Mouse (Mus musculus) intestine, embryonic 15.5 days (tissue): Measurements from ENCODE around the gene Ext2. TPM values are rescaled to one million over a fixed set of nuclear protein-coding genes. Genes with fewer than 3 reads are reported as not detected.

ENCODE experiments used
- ATAC-seq: fragments of 200-750 bp; cut with Nextera tagmentation; 2 replicates; pipeline ENCODE4 v1.8.0; 2017; ENCODE audit warnings: moderate TSS enrichment, moderate library complexity
- H3K27ac ChIP-seq: fragments of 300-500 bp; sonication (generic); 2 replicates; pipeline ENCODE4 v1.5.1; 2015; ENCODE audit warnings: mild to moderate bottlenecking, inconsistent platforms
- H3K27me3 ChIP-seq: fragments of 300-500 bp; sonication (generic); replicated peaks from 2 replicates; pipeline ENCODE4 v1.6.1; 2015; ENCODE audit warnings: inconsistent platforms
- H3K36me3 ChIP-seq: fragments of 300-500 bp; sonication (generic); 2 replicates; pipeline ENCODE4 v1.6.1; 2015; ENCODE audit warnings: inconsistent platforms
- H3K4me1 ChIP-seq: fragments of 300-500 bp; sonication (generic); replicated peaks from 2 replicates; pipeline ENCODE4 v1.6.1; 2015; ENCODE audit warnings: inconsistent platforms
- H3K4me2 ChIP-seq: fragments of 300-500 bp; sonication (generic); replicated peaks from 2 replicates; pipeline ENCODE4 v1.6.1; 2015; ENCODE audit warnings: mild to moderate bottlenecking, inconsistent platforms
- H3K4me3 ChIP-seq: fragments of 300-500 bp; sonication (generic); replicated peaks from 2 replicates; pipeline ENCODE4 v1.5.1; 2015; ENCODE audit warnings: inconsistent platforms
- H3K9ac ChIP-seq: fragments of 300-500 bp; sonication (generic); 2 replicates; pipeline ENCODE4 v1.6.1; 2015; ENCODE audit warnings: inconsistent platforms
- H3K9me3 ChIP-seq: fragments of 300-500 bp; sonication (generic); 2 replicates; pipeline ENCODE4 v1.6.1; 2016; ENCODE audit warnings: inconsistent platforms
- WGBS: fragments of 180-500 bp; shearing (Covaris S2); methylation state at CpG from one replicate; pipeline ENCODE4 v1.1.7; 2015; 5-methylcytosine and 5-hydroxymethylcytosine counted together
- polyA plus RNA-seq: library from polyadenylated mRNA; unstranded; fragments of >200 nt; fragmentation: Nextera tagmentation; extraction: Ambion mirVana; gene quantifications from 2 replicates; pipeline ENCODE4 v1.2.1, GENCODE M21; 2015

Ext2 gene
- polyA plus RNA-seq, 1 experiment from 2014 or later: 92.9 TPM

DNA sequence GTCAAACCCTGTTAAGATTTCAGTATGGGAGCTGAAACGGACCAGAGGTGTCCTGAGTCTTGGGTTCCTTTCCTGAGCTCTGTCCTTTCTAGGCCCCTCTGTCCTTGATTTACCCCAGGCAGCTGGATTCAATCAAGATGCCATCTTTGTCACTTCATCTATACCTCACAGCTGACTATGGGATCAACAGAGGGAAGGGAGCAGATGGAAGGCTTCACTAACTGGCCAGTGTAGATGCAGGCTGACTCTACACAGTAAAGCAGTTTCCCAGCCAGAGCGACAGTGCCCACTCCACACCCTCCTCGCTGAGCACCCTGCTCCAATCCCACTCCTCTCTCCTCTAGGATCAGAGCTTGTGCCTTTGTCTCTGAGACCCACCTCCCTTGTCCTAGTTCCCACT is 110.9 kb downstream of the Ext2 start:
- 70% methylated on average over 3 of the region's 3 CpGs for WGBS
- no peaks in the 10 kb centered on the region for H3K9me3 ChIP-seq
- H3K27me3 ChIP-seq: no peaks in the 10 kb centered on the region
- no peak overlapping the region for H3K27ac ChIP-seq
- no peak for ATAC-seq
- no peak overlapping the region for H3K9ac ChIP-seq
- H3K4me3 ChIP-seq: no peak overlapping the region
- no peaks in the 10 kb centered on the region for H3K4me1 ChIP-seq
- peaks cover 6% of the 10 kb centered on the region for H3K36me3 ChIP-seq
- H3K4me2 ChIP-seq: no peak overlapping the region

DNA sequence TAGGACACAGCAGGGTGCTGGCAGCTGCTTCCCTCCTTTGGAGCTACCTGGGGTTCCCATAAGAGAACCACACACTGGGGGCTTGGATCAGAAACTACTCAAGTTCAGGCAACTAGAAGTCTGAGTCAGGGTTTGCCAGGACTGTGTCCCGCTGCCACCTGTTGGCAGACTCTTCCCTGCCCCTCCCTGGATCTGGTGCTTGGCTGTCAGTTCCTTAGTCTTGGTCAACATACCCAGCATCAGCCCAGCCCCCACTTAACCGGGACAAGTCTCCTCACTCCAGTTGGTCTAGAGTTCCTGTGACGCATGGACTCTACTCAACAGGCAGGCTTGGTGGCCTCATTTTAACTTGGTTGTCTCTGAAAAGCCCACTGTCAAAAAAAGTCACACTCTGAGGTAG is 112.7 kb downstream of the Ext2 start:
- no peak overlapping the region for H3K27ac ChIP-seq
- no peak overlapping the region for H3K9ac ChIP-seq
- H3K4me1 ChIP-seq: no peaks in the 10 kb centered on the region
- no peak overlapping the region for H3K4me3 ChIP-seq
- H3K27me3 ChIP-seq: no peaks in the 10 kb centered on the region
- no peaks in the 10 kb centered on the region for H3K9me3 ChIP-seq
- ATAC-seq: no peak
- H3K4me2 ChIP-seq: no peak overlapping the region
- 76% methylated on average over 3 of the region's 3 CpGs for WGBS
- peaks cover 2% of the 10 kb centered on the region for H3K36me3 ChIP-seq

DNA sequence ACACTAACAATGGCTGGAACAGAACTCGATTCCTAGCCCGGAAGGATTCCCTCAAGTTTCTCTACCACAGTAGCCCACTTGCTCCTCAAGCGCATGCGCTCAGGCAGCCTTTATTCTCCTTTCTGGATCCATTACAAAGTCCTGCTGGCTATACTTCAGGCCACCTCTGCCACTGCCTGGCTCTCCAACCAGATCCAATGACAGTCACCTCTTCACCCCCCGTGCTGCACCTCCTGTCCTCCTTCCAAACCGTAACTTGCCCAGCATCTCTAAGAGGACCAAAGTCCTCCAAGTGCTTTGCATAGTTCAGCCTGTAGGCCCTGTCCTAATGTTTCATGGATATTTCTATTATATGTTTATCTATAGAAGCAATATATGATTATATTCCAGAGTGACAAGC is 113.1 kb downstream of the Ext2 start:
- no peaks in the 10 kb centered on the region for H3K4me1 ChIP-seq
- WGBS: 90% methylated on average over 6 of the region's 6 CpGs
- no peak overlapping the region for H3K27ac ChIP-seq
- H3K9ac ChIP-seq: no peak overlapping the region
- no peak overlapping the region for H3K4me3 ChIP-seq
- no peaks in the 10 kb centered on the region for H3K27me3 ChIP-seq
- no peaks in the 10 kb centered on the region for H3K9me3 ChIP-seq
- no peak for ATAC-seq
- no peak overlapping the region for H3K4me2 ChIP-seq
- H3K36me3 ChIP-seq: no peaks in the 10 kb centered on the region

DNA sequence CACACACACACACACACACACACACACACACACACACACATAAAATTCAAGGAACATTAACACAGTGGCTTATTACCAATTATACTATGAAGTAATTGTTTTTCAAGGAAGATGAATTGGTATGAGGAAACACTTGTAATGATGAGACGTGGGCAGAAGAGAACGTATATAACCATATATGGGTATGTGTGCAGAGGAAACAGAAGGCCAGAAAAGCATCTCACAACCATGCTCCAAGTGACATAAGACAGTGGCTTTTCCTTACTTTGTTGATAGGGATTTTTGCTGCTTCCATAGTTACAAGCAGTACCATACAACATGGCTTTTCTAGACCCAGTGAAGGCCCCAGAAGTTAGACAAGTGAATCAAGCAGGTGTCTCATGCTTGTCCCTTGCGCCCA is 115.5 kb downstream of the Ext2 start:
- Histone ChIP-seq H3K4me1 (no peaks in the 10 kb centered on the region), H3K4me2 (no peak overlapping the region), H3K27ac (no peak overlapping the region), H3K27me3 (no peaks in the 10 kb centered on the region), H3K9ac (no peak overlapping the region), H3K36me3 (no peaks in the 10 kb centered on the region), H3K4me3 (no peak overlapping the region), H3K9me3 (no peaks in the 10 kb centered on the region)
- 72% methylated on average over 3 of the region's 3 CpGs for WGBS
- no peak for ATAC-seq

DNA sequence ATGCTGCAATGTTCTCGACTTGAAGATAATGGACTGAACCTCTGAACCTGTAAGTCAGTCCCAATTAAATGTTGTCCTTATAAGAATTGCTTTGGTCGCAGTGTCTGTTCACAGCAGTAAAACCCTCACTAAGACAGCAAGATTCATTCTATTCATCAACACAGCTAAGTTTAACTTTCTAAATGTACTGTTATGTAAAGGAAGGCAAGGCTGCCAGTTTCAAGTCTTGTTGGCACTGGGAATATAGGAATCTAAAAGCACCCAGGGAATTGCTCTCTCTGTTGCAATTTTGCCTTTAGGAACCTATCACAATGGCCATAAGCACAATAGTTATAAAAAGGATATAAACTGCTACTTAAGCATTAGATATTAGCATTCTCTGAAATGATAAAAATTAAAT is 116.0 kb downstream of the Ext2 start:
- H3K4me3 ChIP-seq: no peak overlapping the region
- WGBS: 93% methylated on average over 2 of the region's 2 CpGs
- ATAC-seq: no peak

DNA sequence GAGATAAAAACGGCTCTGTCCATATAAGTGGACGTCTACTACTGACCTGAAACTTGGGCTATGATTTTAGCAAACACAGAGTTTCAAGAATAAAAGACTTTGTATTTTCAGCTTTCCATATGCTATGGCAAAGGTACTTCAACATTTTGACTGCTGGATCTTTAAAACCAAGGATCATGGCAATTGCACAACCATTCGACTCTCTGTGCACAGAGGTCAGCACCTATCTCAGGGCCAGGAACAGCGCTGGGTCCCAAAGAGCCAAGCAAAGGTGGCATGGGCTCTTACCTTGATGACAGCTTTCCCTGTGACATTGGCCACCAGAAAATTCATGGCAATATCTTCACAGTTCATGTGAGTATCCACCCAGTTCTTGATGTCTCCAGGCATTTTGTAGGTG is 118.2 kb downstream of the Ext2 start:
- ATAC-seq: no peak
- no peak overlapping the region for H3K9ac ChIP-seq
- no peak overlapping the region for H3K27ac ChIP-seq
- no peak overlapping the region for H3K4me3 ChIP-seq
- H3K9me3 ChIP-seq: no peaks in the 10 kb centered on the region
- H3K4me1 ChIP-seq: no peaks in the 10 kb centered on the region
- no peak overlapping the region for H3K4me2 ChIP-seq
- 84% methylated on average over 4 of the region's 4 CpGs for WGBS
- no peaks in the 10 kb centered on the region for H3K27me3 ChIP-seq
- H3K36me3 ChIP-seq: no peaks in the 10 kb centered on the region

More for the DNA sequence above, 116.0 kb downstream of the Ext2 start:
- Histone ChIP-seq H3K9ac (no peak overlapping the region), H3K27ac (no peak overlapping the region), H3K27me3 (no peaks in the 10 kb centered on the region), H3K4me1 (no peaks in the 10 kb centered on the region), H3K9me3 (no peaks in the 10 kb centered on the region), H3K36me3 (no peaks in the 10 kb centered on the region), H3K4me2 (no peak overlapping the region)

DNA sequence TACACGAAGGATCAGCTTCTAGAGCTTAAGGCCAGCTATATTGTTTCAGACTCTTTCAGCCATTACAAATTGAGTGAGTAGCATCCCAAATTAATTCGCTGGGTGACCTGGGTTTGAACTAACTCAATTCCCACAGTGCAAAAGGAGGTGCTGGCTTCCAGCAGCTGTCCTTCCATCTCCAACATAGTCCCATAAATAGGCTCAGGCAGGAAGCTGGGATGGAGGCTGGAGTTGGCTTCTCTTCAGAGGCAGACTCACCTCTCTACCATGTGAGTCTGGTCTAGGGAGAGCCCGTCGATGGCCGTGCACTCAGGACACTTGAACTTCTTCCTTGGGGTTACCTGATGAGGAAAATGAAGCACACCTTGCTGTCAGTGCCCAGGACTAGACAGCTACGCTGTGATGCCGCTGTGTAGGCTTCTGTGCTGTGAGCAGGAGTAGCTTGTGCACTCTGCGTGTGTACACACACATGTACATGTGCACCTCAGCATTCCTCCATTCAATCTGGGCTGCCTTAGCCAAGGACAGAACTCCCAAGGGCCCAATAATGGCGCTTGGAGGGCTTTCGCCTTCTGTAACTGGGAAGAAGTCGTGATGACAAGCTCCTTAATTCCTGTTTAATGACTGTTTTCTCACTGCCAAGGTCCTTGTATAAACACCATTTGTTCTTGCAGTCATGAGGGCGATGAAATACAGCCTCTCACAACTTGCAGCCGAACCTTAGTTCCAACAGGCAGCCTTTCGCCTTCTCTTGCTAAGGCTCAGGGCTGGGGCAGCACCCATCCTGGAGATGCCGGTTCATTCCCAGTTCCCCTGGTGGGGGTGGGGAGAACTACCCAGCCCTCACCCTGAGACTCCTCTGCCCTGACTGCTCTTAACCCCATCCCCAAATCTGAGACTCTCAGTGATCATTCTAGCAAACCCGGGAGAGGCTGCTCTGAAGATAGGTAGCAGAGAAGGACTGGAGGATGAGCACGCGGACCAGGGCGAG is 119.1 kb downstream of the Ext2 start:
- Histone ChIP-seq H3K4me1 (no peaks in the 10 kb centered on the region), H3K27me3 (no peaks in the 10 kb centered on the region), H3K4me2 (no peak overlapping the region), H3K4me3 (no peak overlapping the region), H3K36me3 (no peaks in the 10 kb centered on the region), H3K9ac (no peak overlapping the region), H3K27ac (no peak overlapping the region), H3K9me3 (no peaks in the 10 kb centered on the region)
- no peak for ATAC-seq
- WGBS: 67% methylated on average over 19 of the region's 19 CpGs

DNA sequence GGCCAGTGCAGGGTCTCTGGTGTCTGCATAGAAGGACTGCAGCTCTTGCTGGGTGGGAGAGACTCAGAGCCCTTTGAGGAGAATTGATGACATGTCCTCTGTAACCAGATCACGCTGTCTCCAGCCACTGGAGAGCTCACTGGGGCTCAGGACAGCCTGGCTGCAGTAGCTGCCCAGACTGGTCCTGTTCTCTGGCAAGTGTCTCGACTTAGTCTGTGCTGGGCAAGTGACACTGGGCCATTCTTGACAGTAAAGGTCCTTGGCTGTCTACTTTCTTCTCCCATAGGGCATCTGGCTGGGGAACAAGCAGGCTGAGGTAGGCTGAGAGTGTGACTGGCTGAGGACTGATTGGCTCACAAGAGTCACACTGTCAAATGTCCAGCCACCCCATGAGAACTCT is 123.0 kb downstream of the Ext2 start:
- ATAC-seq: no peak

DNA sequence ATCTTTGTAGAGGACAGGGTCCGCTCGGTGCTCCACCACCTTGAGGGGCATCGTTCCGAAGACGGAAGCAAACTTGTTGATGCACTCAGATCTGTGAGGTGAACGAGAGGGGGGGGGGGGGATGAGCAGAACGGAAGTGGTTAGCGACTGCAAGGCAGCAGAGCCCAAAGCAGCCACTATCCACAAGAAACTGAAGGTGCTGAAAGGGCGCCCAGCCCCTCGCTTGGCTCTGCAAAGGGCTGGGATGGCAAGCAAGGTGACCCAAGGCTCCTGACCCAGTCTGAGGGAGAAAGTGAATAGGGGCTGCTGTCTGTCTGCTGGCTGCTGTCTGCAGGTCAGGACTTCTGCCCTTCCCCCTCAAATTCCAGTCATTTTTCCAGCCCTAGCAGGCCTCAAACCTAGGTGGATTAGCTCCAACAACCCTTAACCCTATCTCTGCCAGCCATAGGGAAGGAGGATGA is 126.2 kb downstream of the Ext2 start:
- no peak overlapping the region for H3K4me3 ChIP-seq
- 33% methylated on average over 10 of the region's 10 CpGs for WGBS
- ATAC-seq: no peak; the same call in 1 of the 2 replicates
- peaks cover 16% of the 10 kb centered on the region for H3K4me1 ChIP-seq
- no peaks in the 10 kb centered on the region for H3K36me3 ChIP-seq
- H3K9ac ChIP-seq: no peak overlapping the region
- H3K27me3 ChIP-seq: no peaks in the 10 kb centered on the region
- H3K27ac ChIP-seq: no peak overlapping the region
- H3K4me2 ChIP-seq: peak overlapping the region; percentile 26; the same call in 1 of the 2 replicates
- H3K9me3 ChIP-seq: no peaks in the 10 kb centered on the region

More for the DNA sequence above, 123.0 kb downstream of the Ext2 start:
- 73% methylated on average over 2 of the region's 2 CpGs for whole genome bisulfite sequencing
- Histone ChIP-seq H3K4me3 (no peak overlapping the region), H3K4me1 (peaks cover 16% of the 10 kb centered on the region), H3K9me3 (no peaks in the 10 kb centered on the region), H3K36me3 (no peaks in the 10 kb centered on the region), H3K27ac (no peak overlapping the region), H3K27me3 (no peaks in the 10 kb centered on the region), H3K4me2 (no peak overlapping the region), H3K9ac (no peak overlapping the region)

DNA sequence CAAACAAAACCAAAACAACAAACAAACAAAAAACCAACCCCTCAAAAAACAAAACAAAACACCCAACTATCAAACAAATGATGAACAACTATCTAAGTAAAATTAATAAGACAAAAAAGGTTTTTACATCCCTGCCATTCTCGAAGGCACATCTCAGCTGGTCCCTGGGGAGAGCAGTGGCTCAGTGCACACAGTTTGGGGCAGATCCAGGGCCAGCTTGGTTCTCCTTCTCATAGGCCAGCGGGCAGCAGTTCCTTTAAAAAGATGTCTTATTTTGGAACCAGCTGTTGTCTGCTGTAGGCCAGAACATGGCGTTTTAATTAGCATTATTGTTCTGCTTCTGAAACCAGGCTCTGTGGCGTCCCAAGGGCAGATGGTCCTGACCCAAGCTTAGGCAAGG is 129.3 kb downstream of the Ext2 start:
- Histone ChIP-seq H3K27ac (no peak overlapping the region), H3K36me3 (no peaks in the 10 kb centered on the region), H3K9ac (no peak overlapping the region), H3K27me3 (no peaks in the 10 kb centered on the region), H3K4me2 (no peak overlapping the region), H3K9me3 (no peaks in the 10 kb centered on the region), H3K4me3 (no peak overlapping the region), H3K4me1 (peaks cover 16% of the 10 kb centered on the region)
- ATAC-seq: no peak
- WGBS: 84% methylated on average over 4 of the region's 4 CpGs

DNA sequence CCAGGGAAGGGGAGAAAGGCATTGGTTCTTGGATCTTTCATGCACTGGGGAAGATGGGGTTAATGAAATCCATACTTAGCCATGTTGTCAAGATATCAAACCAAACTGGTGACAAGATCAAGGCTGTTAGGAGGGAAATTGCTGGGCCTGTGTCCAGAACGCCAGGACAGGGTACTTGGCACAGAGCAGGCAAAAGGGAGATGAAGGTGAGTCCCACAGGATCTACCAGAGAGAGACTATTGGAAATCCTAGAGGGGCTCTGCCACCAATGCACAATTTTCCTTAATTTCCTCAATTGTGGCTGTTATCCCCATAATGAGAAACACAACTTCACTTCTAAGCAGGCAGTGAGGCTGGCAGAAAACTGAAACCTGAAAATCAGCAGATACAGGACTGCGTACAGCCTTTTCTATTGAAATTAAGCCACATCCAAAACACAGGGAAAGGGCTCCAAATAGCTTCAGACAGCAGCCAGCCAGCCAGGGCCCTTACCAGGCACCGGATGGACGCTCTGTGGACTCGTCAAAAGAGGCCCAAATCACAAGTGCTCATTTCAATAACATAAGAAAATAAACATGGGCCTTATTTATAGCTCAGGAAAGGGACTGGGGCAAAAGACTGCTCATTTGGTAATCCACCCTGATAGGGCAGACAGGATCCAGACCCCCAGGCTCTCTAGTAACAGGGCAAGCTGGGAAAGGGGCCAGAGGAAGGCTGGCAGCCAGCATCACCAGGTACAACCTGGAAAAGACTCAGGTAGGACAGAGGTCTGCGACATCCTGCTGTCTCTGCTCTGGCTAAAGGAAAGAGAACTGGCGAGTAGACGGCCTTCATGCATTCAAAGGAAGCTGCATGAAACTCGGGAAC is 132.1 kb downstream of the Ext2 start:
- no peak overlapping the region for H3K27ac ChIP-seq
- no peak overlapping the region for H3K9ac ChIP-seq
- no peaks in the 10 kb centered on the region for H3K36me3 ChIP-seq
- no peaks in the 10 kb centered on the region for H3K27me3 ChIP-seq
- no peak overlapping the region for H3K4me2 ChIP-seq
- no peak for ATAC-seq
- no peaks in the 10 kb centered on the region for H3K9me3 ChIP-seq
- H3K4me1 ChIP-seq: no peaks in the 10 kb centered on the region
- WGBS: 64% methylated on average over 9 of the region's 9 CpGs
- no peak overlapping the region for H3K4me3 ChIP-seq

DNA sequence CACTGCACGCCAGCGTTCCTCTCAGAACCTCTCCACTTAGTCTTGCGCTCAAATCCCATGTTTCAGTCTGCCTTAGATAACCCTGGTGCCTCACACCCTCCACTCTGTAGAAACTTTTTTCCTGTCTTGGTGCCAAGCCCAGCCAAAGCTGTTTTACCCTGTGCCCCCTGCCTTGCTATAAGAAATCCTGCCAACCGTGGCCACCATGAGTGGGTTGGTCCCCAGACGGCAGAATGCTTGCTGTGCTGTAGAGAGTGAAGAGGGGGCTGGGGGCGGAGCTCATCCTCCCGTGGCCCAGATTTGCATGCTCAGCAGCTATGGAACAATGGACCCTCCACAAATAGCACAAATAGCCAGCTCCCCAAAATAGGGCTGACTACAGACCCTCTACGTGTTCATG is 138.7 kb downstream of the Ext2 start:
- Histone ChIP-seq H3K4me1 (no peaks in the 10 kb centered on the region), H3K4me2 (no peak overlapping the region), H3K27me3 (no peaks in the 10 kb centered on the region), H3K27ac (no peak overlapping the region), H3K9me3 (no peaks in the 10 kb centered on the region), H3K9ac (no peak overlapping the region), H3K4me3 (no peak overlapping the region), H3K36me3 (no peaks in the 10 kb centered on the region)
- WGBS: 74% methylated on average over 8 of the region's 8 CpGs
- no peak for ATAC-seq
